Mouse (Mus musculus): Measurements from ENCODE around the gene Frem1. TPM values are rescaled to one million over a fixed set of nuclear protein-coding genes. Genes with fewer than 3 reads are reported as not detected.
A peak's percentile ranks its signal among the peaks of the same experiment; 100 is the strongest.

The Frem1 gene
- polyA plus RNA-seq, 1 experiment: 0.64 TPM

DNA sequence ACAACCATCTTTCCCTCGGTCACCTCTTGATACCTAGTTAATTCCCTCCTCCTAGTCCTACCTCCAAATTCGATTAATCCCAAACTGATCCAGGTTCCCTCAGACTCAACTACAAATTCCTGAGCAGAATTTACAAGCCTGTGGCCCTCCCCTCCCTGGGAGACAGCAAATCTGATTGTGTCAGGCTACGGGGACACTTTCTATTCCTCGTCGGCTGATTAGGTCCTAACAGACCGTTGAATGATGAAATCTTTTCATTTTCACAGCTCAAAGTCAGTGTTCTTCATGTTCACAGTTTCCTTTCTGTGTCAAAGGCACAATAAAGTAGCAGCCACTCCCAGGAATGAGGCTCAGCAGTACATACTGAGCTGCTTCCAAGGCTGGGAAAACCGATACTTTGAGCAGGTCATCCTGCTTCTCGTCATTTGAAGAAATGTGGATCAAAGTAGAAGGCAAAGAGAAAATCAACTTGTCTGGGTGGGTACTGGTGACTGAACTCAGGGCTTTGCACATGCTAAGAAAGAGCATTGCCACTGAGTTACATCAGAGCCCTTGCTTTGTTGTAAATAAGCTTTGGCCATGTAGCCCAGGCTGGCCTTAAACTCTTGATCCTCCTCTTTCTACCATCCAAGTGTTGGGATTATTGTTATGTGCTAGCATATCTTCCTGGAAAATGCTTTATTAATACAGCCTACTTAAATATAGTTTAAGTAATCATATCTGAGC lies 187.0 kb downstream of the Frem1 start:
- peaks cover 4% of the 10 kb centered on the region; the same call in 1 of the 2 replicates for H3K9me3 ChIP-seq (replicated peaks; ENCODE audit: control insufficient read depth, insufficient read depth, low read length, poor library complexity, severe bottlenecking)
- H3K9ac ChIP-seq (ENCODE audit: low read depth, poor library complexity, severe bottlenecking): no peak overlapping the region
- no peak overlapping the region for H3K4me3 ChIP-seq (ENCODE audit: low read depth, low read length)
- no peak overlapping the region for H3K27ac ChIP-seq (ENCODE audit: insufficient read depth, low read length)
- no peaks in the 10 kb centered on the region for H3K36me3 ChIP-seq (ENCODE audit: control insufficient read depth, insufficient read depth, low read length, poor library complexity, severe bottlenecking)
- H3K27me3 ChIP-seq (ENCODE audit: control insufficient read depth, insufficient read depth, low read length, poor library complexity, severe bottlenecking): no peaks in the 10 kb centered on the region
- H3K4me1 ChIP-seq (ENCODE audit: control insufficient read depth, insufficient read depth, low read length): no peaks in the 10 kb centered on the region
- TF ChIP-seq CTCF (IDR thresholded peaks at IDR 0.05; ENCODE audit: low read depth, low read length) (no peak), EP300 (IDR thresholded peaks at IDR 0.05; ENCODE audit: insufficient read depth, low read depth, low read length) (no peak), POLR2A (IDR thresholded peaks at IDR 0.05; ENCODE audit: insufficient read depth, low read length) (no peak)

GRCm38 (mm10) chr4:82863316-82863715 lies 188.8 kb downstream of the Frem1 start:
- H3K36me3 ChIP-seq (ENCODE audit: control insufficient read depth, insufficient read depth, low read length, poor library complexity, severe bottlenecking): no peaks in the 10 kb centered on the region
- TF ChIP-seq CTCF (IDR thresholded peaks at IDR 0.05; ENCODE audit: low read depth, low read length) (no peak), POLR2A (IDR thresholded peaks at IDR 0.05; ENCODE audit: insufficient read depth, low read length) (no peak), EP300 (IDR thresholded peaks at IDR 0.05; ENCODE audit: insufficient read depth, low read depth, low read length) (no peak)
- H3K27ac ChIP-seq (ENCODE audit: insufficient read depth, low read length): no peak overlapping the region
- no peak overlapping the region for H3K9ac ChIP-seq (ENCODE audit: low read depth, poor library complexity, severe bottlenecking)
- no peak overlapping the region for H3K4me3 ChIP-seq (ENCODE audit: low read depth, low read length)
- H3K9me3 ChIP-seq (replicated peaks; ENCODE audit: control insufficient read depth, insufficient read depth, low read length, poor library complexity, severe bottlenecking): no peaks in the 10 kb centered on the region
- H3K27me3 ChIP-seq (ENCODE audit: control insufficient read depth, insufficient read depth, low read length, poor library complexity, severe bottlenecking): no peaks in the 10 kb centered on the region
- no peaks in the 10 kb centered on the region for H3K4me1 ChIP-seq (ENCODE audit: control insufficient read depth, insufficient read depth, low read length)

GRCm38 (mm10) chr4:82861451-82861850 lies 190.7 kb downstream of the Frem1 start:
- TF ChIP-seq EP300 (IDR thresholded peaks at IDR 0.05; ENCODE audit: insufficient read depth, low read depth, low read length): no peak
- TF ChIP-seq POLR2A (IDR thresholded peaks at IDR 0.05; ENCODE audit: insufficient read depth, low read length): no peak
- TF ChIP-seq CTCF (IDR thresholded peaks at IDR 0.05; ENCODE audit: low read depth, low read length): no peak
- Histone ChIP-seq H3K27me3 (ENCODE audit: control insufficient read depth, insufficient read depth, low read length, poor library complexity, severe bottlenecking) (no peaks in the 10 kb centered on the region), H3K36me3 (ENCODE audit: control insufficient read depth, insufficient read depth, low read length, poor library complexity, severe bottlenecking) (no peaks in the 10 kb centered on the region), H3K27ac (ENCODE audit: insufficient read depth, low read length) (no peak overlapping the region), H3K4me3 (ENCODE audit: low read depth, low read length) (no peak overlapping the region), H3K4me1 (ENCODE audit: control insufficient read depth, insufficient read depth, low read length) (no peaks in the 10 kb centered on the region), H3K9ac (ENCODE audit: low read depth, poor library complexity, severe bottlenecking) (no peak overlapping the region), H3K9me3 (replicated peaks; ENCODE audit: control insufficient read depth, insufficient read depth, low read length, poor library complexity, severe bottlenecking) (no peaks in the 10 kb centered on the region)

DNA sequence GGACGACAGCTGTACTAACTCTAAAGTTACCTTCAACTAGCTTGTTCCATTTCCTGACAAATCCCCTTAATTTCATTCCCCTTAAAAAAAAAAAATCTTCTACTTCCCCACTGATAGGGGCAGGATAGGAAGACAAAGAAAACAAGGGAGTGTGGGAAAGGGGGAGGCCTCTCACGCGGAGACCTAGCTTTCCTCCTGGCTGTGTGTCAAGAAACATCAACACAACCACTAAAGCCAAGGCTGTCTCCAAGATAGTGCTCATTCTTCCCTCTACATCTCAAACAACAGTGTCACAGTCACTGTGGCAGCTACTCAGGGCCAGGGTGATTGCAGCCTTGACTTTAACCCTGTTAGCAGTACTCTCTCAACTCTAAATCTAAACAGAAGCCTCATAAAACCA lies 191.6 kb downstream of the Frem1 start:
- Histone ChIP-seq H3K36me3 (ENCODE audit: control insufficient read depth, insufficient read depth, low read length, poor library complexity, severe bottlenecking) (no peaks in the 10 kb centered on the region), H3K4me1 (ENCODE audit: control insufficient read depth, insufficient read depth, low read length) (no peaks in the 10 kb centered on the region), H3K27me3 (ENCODE audit: control insufficient read depth, insufficient read depth, low read length, poor library complexity, severe bottlenecking) (no peaks in the 10 kb centered on the region), H3K4me3 (ENCODE audit: low read depth, low read length) (no peak overlapping the region), H3K9me3 (replicated peaks; ENCODE audit: control insufficient read depth, insufficient read depth, low read length, poor library complexity, severe bottlenecking) (no peaks in the 10 kb centered on the region), H3K27ac (ENCODE audit: insufficient read depth, low read length) (no peak overlapping the region), H3K9ac (ENCODE audit: low read depth, poor library complexity, severe bottlenecking) (no peak overlapping the region)
- TF ChIP-seq CTCF (IDR thresholded peaks at IDR 0.05; ENCODE audit: low read depth, low read length) (no peak), EP300 (IDR thresholded peaks at IDR 0.05; ENCODE audit: insufficient read depth, low read depth, low read length) (no peak), POLR2A (IDR thresholded peaks at IDR 0.05; ENCODE audit: insufficient read depth, low read length) (no peak)

- H3K9ac ChIP-seq (ENCODE audit: low read depth, poor library complexity, severe bottlenecking): peak within 1 kb of the TSS; percentile 91
Measured at GRCm38 (mm10) chr4:82859131-82860125, 192.7 kb downstream of the Frem1 start, which contains the start of gene Zdhhc21. TSS of gene Zdhhc21 (minus strand) at chr4:82859958.

More at GRCm38 (mm10) chr4:82859131-82860125, 192.7 kb downstream of the Frem1 start, which contains the start of gene Zdhhc21:
- Histone ChIP-seq H3K36me3 (ENCODE audit: control insufficient read depth, insufficient read depth, low read length, poor library complexity, severe bottlenecking) (no peaks in the 10 kb centered on the region), H3K4me3 (ENCODE audit: low read depth, low read length) (peak within 1 kb of the TSS; percentile 60), H3K27me3 (ENCODE audit: control insufficient read depth, insufficient read depth, low read length, poor library complexity, severe bottlenecking) (no peaks in the 10 kb centered on the region), H3K27ac (ENCODE audit: insufficient read depth, low read length) (no peak within 1 kb of the TSS), H3K9me3 (replicated peaks; ENCODE audit: control insufficient read depth, insufficient read depth, low read length, poor library complexity, severe bottlenecking) (no peaks in the 10 kb centered on the region), H3K4me1 (ENCODE audit: control insufficient read depth, insufficient read depth, low read length) (no peaks in the 10 kb centered on the region)
- TF ChIP-seq CTCF (IDR thresholded peaks at IDR 0.05; ENCODE audit: low read depth, low read length) (no peak), POLR2A (IDR thresholded peaks at IDR 0.05; ENCODE audit: insufficient read depth, low read length) (no peak), EP300 (IDR thresholded peaks at IDR 0.05; ENCODE audit: insufficient read depth, low read depth, low read length) (no peak)
